Mouse (Mus musculus): Measurements from ENCODE around the gene Rhbdf1. TPM values are rescaled to one million over a fixed set of nuclear protein-coding genes. Genes with fewer than 3 reads are reported as not detected.
A peak's percentile ranks its signal among the peaks of the same experiment; 100 is the strongest.

Gene Rhbdf1
- total and polyA plus RNA-seq, 3 experiments = 24.7 to 37.6 (median 34.2) TPM

DNA sequence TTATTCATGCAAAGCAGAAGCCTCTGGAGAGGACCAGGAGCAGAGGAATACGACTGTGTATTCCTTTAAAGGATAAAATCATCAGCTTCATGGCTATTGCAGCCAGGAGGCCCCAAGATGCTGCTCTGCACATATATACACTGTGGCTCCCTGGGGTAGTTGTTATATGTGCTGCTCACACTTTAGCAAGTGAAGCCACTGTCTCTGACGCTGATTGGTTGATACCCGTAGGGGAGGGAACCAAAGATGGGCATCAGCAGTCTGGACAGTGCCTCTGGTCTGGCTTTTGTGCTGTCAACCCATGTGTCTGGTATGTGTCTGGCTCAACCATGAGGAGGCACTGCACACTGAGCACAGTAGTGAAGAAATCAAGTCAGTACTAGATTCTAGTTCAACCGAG is 55.4 kb downstream of the Rhbdf1 start:
- dilution Hi-C loops (cut with MboI; ENCODE audit: extremely low pct_ligation_motif_present, extremely low pct_unique_long_range_greater_than_20kb, low sequenced_read_pairs) = no loop called here
- Histone ChIP-seq H3K9ac (ENCODE audit: insufficient read depth, low read depth) (no peak overlapping the region), H3K4me3 (replicated peaks in 1 of 3; ENCODE audit: low read depth in 2 of 3, low read length in 2 of 3, poor library complexity in 1 of 3) (no peak overlapping the region), H3K36me3 (replicated peaks in 1 of 2; ENCODE audit: control insufficient read depth in 1 of 2, insufficient read depth in 1 of 2, low read length in 1 of 2) (no peaks in the 10 kb centered on the region), H3K79me2 (replicated peaks; ENCODE audit: control insufficient read depth, extremely low read depth, insufficient read depth, poor library complexity, severe bottlenecking) (no peaks in the 10 kb centered on the region), H3K4me1 (ENCODE audit: control insufficient read depth in 1 of 2, insufficient read depth in 2 of 2) (peaks cover 3 to 16% of the 10 kb centered on the region in 2 experiments; a peak in 3 of 4 replicates), H3K27ac (ENCODE audit: insufficient read depth, low read depth) (no peak overlapping the region), H3K9me3 (replicated peaks; ENCODE audit: low read length) (no peaks in the 10 kb centered on the region), H3K4me2 (ENCODE audit: insufficient read depth, low read depth, poor library complexity, severe bottlenecking) (no peak overlapping the region), H3K27me3 (replicated peaks) (peaks cover 11% of the 10 kb centered on the region)
- DNase-seq (ENCODE audit: extremely low read depth) = no peak
- in situ Hi-C loops (cut with MboI; ENCODE audit: low pct_ligation_motif_present, low pct_unique_long_range_greater_than_20kb, low sequenced_read_pairs) = no loop called here
- TF ChIP-seq ZMIZ1 (IDR thresholded peaks at IDR 0.05; ENCODE audit: low read depth, low read length) = no peak
- TF ChIP-seq POLR2A (IDR thresholded peaks at IDR 0.05; ENCODE audit: low read depth, low read length) = no peak
- no peak for TF ChIP-seq MEF2A (IDR thresholded peaks at IDR 0.05; ENCODE audit: borderline replicate concordance, low read depth, low read length)
- TF ChIP-seq MAX (IDR thresholded peaks at IDR 0.05; ENCODE audit: low read length) = no peak
- TF ChIP-seq CHD2 (IDR thresholded peaks at IDR 0.05; ENCODE audit: low read length) = no peak

DNA sequence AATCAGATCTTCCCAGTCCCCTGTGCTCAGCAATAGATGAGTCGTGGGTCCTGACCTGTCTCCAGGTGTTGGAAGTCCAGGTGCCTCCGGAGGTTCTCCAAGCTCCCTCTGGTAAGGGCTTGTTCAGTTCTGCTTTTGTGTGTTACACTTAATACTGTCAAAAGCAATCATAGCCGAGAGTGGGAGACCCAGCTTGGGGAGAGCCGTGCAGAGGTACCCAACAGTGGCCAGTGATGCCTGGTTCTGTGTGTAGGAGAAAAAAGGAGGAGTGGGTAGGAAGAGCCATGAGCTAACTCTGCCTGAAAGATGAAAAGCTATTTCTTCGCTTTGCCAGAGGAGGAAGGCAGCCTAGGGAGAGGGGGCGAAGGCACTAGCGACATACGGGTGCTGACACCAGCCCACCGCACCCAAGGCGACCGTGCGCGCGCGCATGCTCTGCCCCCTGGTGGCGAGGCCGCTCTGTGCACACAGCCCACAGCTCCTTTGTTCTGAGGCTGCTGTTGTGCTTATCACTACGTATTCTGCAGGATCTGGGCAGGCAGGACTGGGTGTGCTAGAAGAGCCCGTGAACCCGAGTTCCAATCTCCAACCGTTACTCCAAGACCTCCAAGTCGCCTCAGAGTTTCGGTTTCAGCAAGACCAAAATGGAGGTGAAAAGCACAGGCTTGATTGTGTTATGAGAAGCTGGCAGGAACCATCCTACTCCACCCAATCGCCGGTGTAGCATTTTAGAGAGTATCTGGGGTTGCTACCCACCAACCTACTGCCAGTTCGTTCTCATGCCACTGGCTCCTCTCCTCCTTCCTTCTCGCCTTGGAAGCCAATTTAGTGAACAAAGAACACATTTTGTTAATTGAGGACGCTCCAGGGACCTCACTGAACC is 59.9 kb downstream of the Rhbdf1 start:
- peak; percentile 53 for DNase-seq (ENCODE audit: extremely low read depth)
- Histone ChIP-seq H3K36me3 (replicated peaks in 1 of 2; ENCODE audit: control insufficient read depth in 1 of 2, insufficient read depth in 1 of 2, low read length in 1 of 2) (no peaks in the 10 kb centered on the region), H3K9me3 (replicated peaks; ENCODE audit: low read length) (no peaks in the 10 kb centered on the region), H3K27me3 (replicated peaks) (peaks cover 33% of the 10 kb centered on the region), H3K4me2 (ENCODE audit: insufficient read depth, low read depth, poor library complexity, severe bottlenecking) (peak overlapping the region; percentile 33), H3K4me1 (ENCODE audit: control insufficient read depth in 1 of 2, insufficient read depth in 2 of 2) (peaks cover 3 to 6% of the 10 kb centered on the region in 2 experiments), H3K4me3 (replicated peaks in 1 of 3; ENCODE audit: low read depth in 2 of 3, low read length in 2 of 3, poor library complexity in 1 of 3) (no peak overlapping the region), H3K27ac (ENCODE audit: insufficient read depth, low read depth) (no peak overlapping the region), H3K79me2 (replicated peaks; ENCODE audit: control insufficient read depth, extremely low read depth, insufficient read depth, poor library complexity, severe bottlenecking) (no peaks in the 10 kb centered on the region), H3K9ac (ENCODE audit: insufficient read depth, low read depth) (no peak overlapping the region)
- in situ Hi-C loops (cut with MboI; ENCODE audit: low pct_ligation_motif_present, low pct_unique_long_range_greater_than_20kb, low sequenced_read_pairs) = no loop called here
- dilution Hi-C loops (cut with MboI; ENCODE audit: extremely low pct_ligation_motif_present, extremely low pct_unique_long_range_greater_than_20kb, low sequenced_read_pairs) = no loop called here
- TF ChIP-seq SMC3 (IDR thresholded peaks at IDR 0.05; ENCODE audit: low read depth, low read length) (peak; percentile 94), UBTF (IDR thresholded peaks at IDR 0.05; ENCODE audit: low read depth, low read length) (no peak), IRF4 (IDR thresholded peaks at IDR 0.05; ENCODE audit: low read depth, low read length) (no peak), ZC3H11A (IDR thresholded peaks at IDR 0.05; ENCODE audit: low read depth, low read length) (peak; percentile 13; the same call in 1 of the 2 replicates), JUN (IDR thresholded peaks at IDR 0.05; ENCODE audit: insufficient read depth, low read depth, low read length) (no peak), CTCF (conservative IDR thresholded peaks at IDR 0.05 in 1 of 2, IDR thresholded peaks at IDR 0.05 in 1 of 2; ENCODE audit: low read depth in 2 of 2, low read length in 2 of 2) (peak; percentile 80 to 95), RAD21 (IDR thresholded peaks at IDR 0.05; ENCODE audit: low read depth, low read length) (peak; percentile 76), E2F4 (IDR thresholded peaks at IDR 0.05; ENCODE audit: insufficient replicate concordance, low read depth, low read length) (no peak), NELFE (IDR thresholded peaks at IDR 0.05; ENCODE audit: low read depth, low read length) (no peak; the same call in 1 of the 2 replicates), NRF1 (IDR thresholded peaks at IDR 0.05; ENCODE audit: low read depth, low read length) (peak; percentile 63), ZNF384 (IDR thresholded peaks at IDR 0.05; ENCODE audit: low read depth, low read length) (no peak), PAX5 (IDR thresholded peaks at IDR 0.05; ENCODE audit: low read length) (no peak)

Data from CH12.LX (cell line).